Mouse (Mus musculus) stomach, embryonic 16.5 days (tissue): ENCODE results near the gene Olfr201. TPM values are rescaled to one million over a fixed set of nuclear protein-coding genes. Genes with fewer than 3 reads are reported as not detected.
"Not testable (repeated sequence)": the region's sequence is repeated elsewhere in the genome, so short reads cannot be mapped to it uniquely, and the experiment has no call there.

ENCODE experiments used
- ATAC-seq: fragments of 200-750 bp; cut with Nextera tagmentation; 2 replicates; pipeline ENCODE4 v1.8.0; 2017; ENCODE audit warnings: moderate number of reproducible peaks, moderate TSS enrichment; ENCODE audit not compliant: insufficient read depth, low FRiP score
- H3K27ac ChIP-seq: fragments of 300-500 bp; sonication (generic); 2 replicates; pipeline ENCODE4 v1.5.1; 2014; ENCODE audit warnings: low read length
- H3K27me3 ChIP-seq: fragments of 300-500 bp; sonication (generic); 2 replicates; pipeline ENCODE4 v1.6.1; 2014; ENCODE audit warnings: low read length, control low read depth, mixed read lengths; ENCODE audit not compliant: control insufficient read depth, insufficient read depth
- H3K36me3 ChIP-seq: fragments of 300-500 bp; sonication (generic); 2 replicates; pipeline ENCODE4 v1.6.1; 2014; ENCODE audit warnings: low read length; ENCODE audit not compliant: control insufficient read depth, insufficient read depth
- H3K4me1 ChIP-seq: fragments of 300-500 bp; sonication (generic); 2 replicates; pipeline ENCODE4 v1.6.1; 2014; ENCODE audit warnings: low read length, control low read depth, mixed read lengths; ENCODE audit not compliant: control insufficient read depth, insufficient read depth
- H3K4me2 ChIP-seq: fragments of 300-500 bp; sonication (generic); 2 replicates; pipeline ENCODE4 v1.6.1; 2014; ENCODE audit warnings: low read depth, low read length, mixed read lengths
- H3K4me3 ChIP-seq: fragments of 300-500 bp; sonication (generic); replicated peaks from 2 replicates; pipeline ENCODE4 v1.5.1; 2014; ENCODE audit warnings: mild to moderate bottlenecking, low read length
- H3K9ac ChIP-seq: fragments of 300-500 bp; sonication (generic); 2 replicates; pipeline ENCODE4 v1.6.1; 2014; ENCODE audit warnings: low read length
- H3K9me3 ChIP-seq: fragments of 300-500 bp; sonication (generic); replicated peaks from 2 replicates; pipeline ENCODE4 v1.6.1; 2016; ENCODE audit warnings: low read length, control low read depth; ENCODE audit not compliant: control insufficient read depth
- WGBS: fragments of 180-500 bp; shearing (Covaris S2); extraction: QIAGEN DNeasy Blood & Tissue Kit; methylation state at CpG from one replicate; pipeline ENCODE4 v1.1.7; 2014; 5-methylcytosine and 5-hydroxymethylcytosine counted together
- polyA plus RNA-seq: library from polyadenylated mRNA; unstranded; fragments of >200 nt; fragmentation: Nextera tagmentation; extraction: Ambion mirVana; gene quantifications from 2 replicates; pipeline ENCODE4 v1.2.1, GENCODE M21; 2015

The Olfr201 gene
- polyA plus RNA-seq = not detected in 2 replicates

GRCm38 (mm10) chr16:59272532-59272931 is at the start of gene Olfr201:
TSS of gene Olfr201 (minus strand) at chr16:59272632.
- not testable (repeated sequence) for H3K9ac ChIP-seq, H3K36me3 ChIP-seq, H3K27me3 ChIP-seq, H3K9me3 ChIP-seq, H3K4me1 ChIP-seq, H3K27ac ChIP-seq, H3K4me3 ChIP-seq, H3K4me2 ChIP-seq, ATAC-seq
- 85% methylated on average over 4 of the region's 4 CpGs for WGBS

GRCm38 (mm10) chr16:59318148-59318547 is 45.7 kb upstream of the Olfr201 start, which contains the start of gene Olfr204:
TSS of gene Olfr204 (minus strand) at chr16:59318248.
- no peak within 1 kb of the TSS for H3K27ac ChIP-seq
- no peaks in the 10 kb centered on the region for H3K9me3 ChIP-seq
- no peaks in the 10 kb centered on the region for H3K4me1 ChIP-seq
- no peaks in the 10 kb centered on the region for H3K36me3 ChIP-seq
- no peak within 1 kb of the TSS for H3K9ac ChIP-seq
- no peak within 1 kb of the TSS for H3K4me2 ChIP-seq
- H3K27me3 ChIP-seq = no peaks in the 10 kb centered on the region
- ATAC-seq = no peak
- H3K4me3 ChIP-seq = no peak within 1 kb of the TSS

- Histone ChIP-seq H3K4me2 (no peak within 1 kb of the TSS), H3K9me3 (no peaks in the 10 kb centered on the region), H3K36me3 (no peaks in the 10 kb centered on the region), H3K4me1 (no peaks in the 10 kb centered on the region), H3K4me3 (no peak within 1 kb of the TSS), H3K27ac (no peak within 1 kb of the TSS), H3K9ac (no peak within 1 kb of the TSS), H3K27me3 (no peaks in the 10 kb centered on the region)
- ATAC-seq = no peak
- WGBS = 85% methylated on average over 2 of the region's 2 CpGs
Measured at GRCm38 (mm10) chr16:59298581-59298980, 26.1 kb upstream of the Olfr201 start, which contains the start of gene Olfr203. TSS of gene Olfr203 (plus strand) at chr16:59298881.

GRCm38 (mm10) chr16:59287576-59287975 is 15.1 kb upstream of the Olfr201 start:
- H3K9me3 ChIP-seq, H3K4me2 ChIP-seq, H3K9ac ChIP-seq, H3K27me3 ChIP-seq, H3K4me3 ChIP-seq, ATAC-seq, H3K36me3 ChIP-seq, H3K27ac ChIP-seq, H3K4me1 ChIP-seq: not testable (repeated sequence)
- WGBS = 76% methylated on average over 9 of the region's 9 CpGs

GRCm38 (mm10) chr16:59286693-59287092 is 14.3 kb upstream of the Olfr201 start, which contains the start of gene Olfr202:
TSS of gene Olfr202 (minus strand) at chr16:59286793.
- no peak for ATAC-seq
- Histone ChIP-seq H3K4me3 (no peak within 1 kb of the TSS), H3K9me3 (no peaks in the 10 kb centered on the region), H3K27me3 (no peaks in the 10 kb centered on the region), H3K9ac (no peak within 1 kb of the TSS), H3K36me3 (no peaks in the 10 kb centered on the region), H3K4me2 (no peak within 1 kb of the TSS), H3K4me1 (no peaks in the 10 kb centered on the region), H3K27ac (no peak within 1 kb of the TSS)
- WGBS = 80% methylated on average over 1 of the region's 1 CpGs

GRCm38 (mm10) chr16:59283476-59283875 is 11.0 kb upstream of the Olfr201 start:
- Histone ChIP-seq H3K4me2 (no peak overlapping the region), H3K9ac (no peak overlapping the region), H3K27me3 (no peaks in the 10 kb centered on the region), H3K4me3 (no peak overlapping the region), H3K36me3 (no peaks in the 10 kb centered on the region), H3K9me3 (no peaks in the 10 kb centered on the region), H3K27ac (no peak overlapping the region), H3K4me1 (no peaks in the 10 kb centered on the region)
- 55% methylated on average over 1 of the region's 1 CpGs for WGBS
- no peak for ATAC-seq

- Histone ChIP-seq H3K9me3 (no peaks in the 10 kb centered on the region), H3K27ac (no peak overlapping the region), H3K27me3 (no peaks in the 10 kb centered on the region), H3K4me1 (no peaks in the 10 kb centered on the region), H3K36me3 (no peaks in the 10 kb centered on the region), H3K4me3 (no peak overlapping the region), H3K4me2 (no peak overlapping the region), H3K9ac (no peak overlapping the region)
- ATAC-seq = no peak
- 60% methylated on average over 3 of the region's 3 CpGs for WGBS
Measured at GRCm38 (mm10) chr16:59280542-59280941, 8.1 kb upstream of the Olfr201 start.

GRCm38 (mm10) chr16:59269097-59269496 is 3.3 kb downstream of the Olfr201 start:
- not testable (repeated sequence) for ATAC-seq, H3K27ac ChIP-seq, H3K27me3 ChIP-seq, H3K9ac ChIP-seq, H3K9me3 ChIP-seq, H3K36me3 ChIP-seq, H3K4me1 ChIP-seq, H3K4me3 ChIP-seq, H3K4me2 ChIP-seq
- 62% methylated on average over 4 of the region's 4 CpGs for WGBS

- Histone ChIP-seq H3K4me2 (no peak overlapping the region), H3K36me3 (no peaks in the 10 kb centered on the region), H3K27me3 (no peaks in the 10 kb centered on the region), H3K4me1 (no peaks in the 10 kb centered on the region), H3K4me3 (no peak overlapping the region), H3K9me3 (no peaks in the 10 kb centered on the region), H3K9ac (no peak overlapping the region), H3K27ac (no peak overlapping the region)
- no peak for ATAC-seq
- WGBS = 86% methylated on average over 17 of the region's 17 CpGs
Measured at GRCm38 (mm10) chr16:59249684-59250083, 22.7 kb downstream of the Olfr201 start.

- H3K27ac ChIP-seq, H3K27me3 ChIP-seq, H3K9me3 ChIP-seq, ATAC-seq, H3K4me2 ChIP-seq, H3K36me3 ChIP-seq, H3K9ac ChIP-seq, H3K4me3 ChIP-seq, H3K4me1 ChIP-seq: not testable (repeated sequence)
- 69% methylated on average over 1 of the region's 1 CpGs for WGBS
Measured at GRCm38 (mm10) chr16:59219667-59220066, 52.8 kb downstream of the Olfr201 start, which contains the start of gene Olfr199. TSS of gene Olfr199 (minus strand) at chr16:59219767.
